Mouse (Mus musculus) liver, embryonic 14.5 days (tissue): ENCODE results near the gene Mcpt1. TPM values are rescaled to one million over a fixed set of nuclear protein-coding genes. Genes with fewer than 3 reads are reported as not detected.

Source experiments
- polyA plus RNA-seq, 2 experiments: library from polyadenylated mRNA; depleted of rRNA in 1 of 2; stranded (reverse) in 1 of 2; unstranded in 1 of 2; fragments of >200 nt; fragmentation: Nextera tagmentation in 1 of 2; extraction: Ambion mirVana in 1 of 2; gene quantifications; 2 replicates each; pipeline versions ENCODE4 v1.2.1 to v1.2.3; 2012 to 2014

Gene Mcpt1
- polyA plus RNA-seq, 2 experiments, result not detected

Other genes with a start within 250 kb of the Mcpt1 start
- 0.88 and 1.0 TPM in 2 replicates for gene Adcy4, start 233.9 kb upstream of the Mcpt1 start, polyA plus RNA-seq (2012; rRNA removed)
- gene Adcy4, start 233.9 kb upstream of the Mcpt1 start, polyA plus RNA-seq (2014; fragmentation: Nextera tagmentation; extraction: Ambion mirVana), result 0.66 and 1.2 TPM in 2 replicates
- 13.1 and 15.1 TPM in 2 replicates for gene Ripk3, start 229.1 kb upstream of the Mcpt1 start, polyA plus RNA-seq (2012; rRNA removed)
- gene Ripk3, start 229.1 kb upstream of the Mcpt1 start, polyA plus RNA-seq (2014; fragmentation: Nextera tagmentation; extraction: Ambion mirVana), result 18.2 and 22.0 TPM in 2 replicates
- gene Nfatc4, start 194.8 kb upstream of the Mcpt1 start, polyA plus RNA-seq (2012; rRNA removed), result 0.89 and 1.0 TPM in 2 replicates
- gene Nfatc4, start 194.8 kb upstream of the Mcpt1 start, polyA plus RNA-seq (2014; fragmentation: Nextera tagmentation; extraction: Ambion mirVana), result 0.33 and 0.66 TPM in 2 replicates
- 1.7 and 1.9 TPM in 2 replicates for gene Nynrin, start 164.0 kb upstream of the Mcpt1 start, polyA plus RNA-seq (2012; rRNA removed)
- 1.2 and 1.4 TPM in 2 replicates for gene Nynrin, start 164.0 kb upstream of the Mcpt1 start, polyA plus RNA-seq (2014; fragmentation: Nextera tagmentation; extraction: Ambion mirVana)
- 0.15 and 0.16 TPM in 2 replicates for gene Cbln3, start 133.6 kb upstream of the Mcpt1 start, polyA plus RNA-seq (2012; rRNA removed)
- 0.06 and 0.15 TPM in 2 replicates for gene Cbln3, start 133.6 kb upstream of the Mcpt1 start, polyA plus RNA-seq (2014; fragmentation: Nextera tagmentation; extraction: Ambion mirVana)
- 5.8 and 7.5 TPM in 2 replicates for gene Khnyn, start 133.0 kb upstream of the Mcpt1 start, polyA plus RNA-seq (2012; rRNA removed)
- gene Khnyn, start 133.0 kb upstream of the Mcpt1 start, polyA plus RNA-seq (2014; fragmentation: Nextera tagmentation; extraction: Ambion mirVana), result 2.4 and 2.8 TPM in 2 replicates
- 6.1 and 6.7 TPM in 2 replicates for gene Sdr39u1, start 117.7 kb upstream of the Mcpt1 start, polyA plus RNA-seq (2012; rRNA removed)
- 11.8 and 12.0 TPM in 2 replicates for gene Sdr39u1, start 117.7 kb upstream of the Mcpt1 start, polyA plus RNA-seq (2014; fragmentation: Nextera tagmentation; extraction: Ambion mirVana)
- gene Cma1, start 73.3 kb upstream of the Mcpt1 start, polyA plus RNA-seq (2012; rRNA removed), result 0.12 and 0.13 TPM in 2 replicates
- gene Cma1, start 73.3 kb upstream of the Mcpt1 start, polyA plus RNA-seq (2014; fragmentation: Nextera tagmentation; extraction: Ambion mirVana), result 0.15 and 0.25 TPM in 2 replicates
- not detected in 2 replicates for gene Cma2, start 67.0 kb upstream of the Mcpt1 start, polyA plus RNA-seq (2012; rRNA removed)
- gene Cma2, start 67.0 kb upstream of the Mcpt1 start, polyA plus RNA-seq (2014; fragmentation: Nextera tagmentation; extraction: Ambion mirVana), result not detected in 2 replicates
- not detected in 2 replicates for gene Mcpt9, start 12.5 kb downstream of the Mcpt1 start, polyA plus RNA-seq (2012; rRNA removed)
- gene Mcpt9, start 12.5 kb downstream of the Mcpt1 start, polyA plus RNA-seq (2014; fragmentation: Nextera tagmentation; extraction: Ambion mirVana), result not detected in 2 replicates
- gene Mcpt2, start 24.1 kb downstream of the Mcpt1 start, polyA plus RNA-seq (2012; rRNA removed), result 0.06 and 0.11 TPM in 2 replicates
- gene Mcpt2, start 24.1 kb downstream of the Mcpt1 start, polyA plus RNA-seq (2014; fragmentation: Nextera tagmentation; extraction: Ambion mirVana), result 0.13 and 0.22 TPM in 2 replicates
- 0.04 TPM in 1 of 2 replicates, not detected in the other for gene Mcpt4, start 44.3 kb downstream of the Mcpt1 start, polyA plus RNA-seq (2012; rRNA removed)
- not detected in 2 replicates for gene Mcpt4, start 44.3 kb downstream of the Mcpt1 start, polyA plus RNA-seq (2014; fragmentation: Nextera tagmentation; extraction: Ambion mirVana)
- gene Mcpt8, start 67.3 kb downstream of the Mcpt1 start, polyA plus RNA-seq (2012; rRNA removed), result 0.79 and 4.6 TPM in 2 replicates
- gene Mcpt8, start 67.3 kb downstream of the Mcpt1 start, polyA plus RNA-seq (2014; fragmentation: Nextera tagmentation; extraction: Ambion mirVana), result 4.3 and 15.8 TPM in 2 replicates
- 32.2 and 32.6 TPM in 2 replicates for gene Ctsg, start 84.6 kb downstream of the Mcpt1 start, polyA plus RNA-seq (2012; rRNA removed)
- gene Ctsg, start 84.6 kb downstream of the Mcpt1 start, polyA plus RNA-seq (2014; fragmentation: Nextera tagmentation; extraction: Ambion mirVana), result 27.1 and 48.4 TPM in 2 replicates
- gene Gzme, start 102.7 kb downstream of the Mcpt1 start, polyA plus RNA-seq (2012; rRNA removed), result 0.10 TPM in 1 of 2 replicates, not detected in the other
- not detected in 2 replicates for gene Gzme, start 102.7 kb downstream of the Mcpt1 start, polyA plus RNA-seq (2014; fragmentation: Nextera tagmentation; extraction: Ambion mirVana)
- gene Gzmd, start 114.6 kb downstream of the Mcpt1 start, polyA plus RNA-seq (2012; rRNA removed), result 0.04 TPM in 1 of 2 replicates, not detected in the other
- not detected in 2 replicates for gene Gzmd, start 114.6 kb downstream of the Mcpt1 start, polyA plus RNA-seq (2014; fragmentation: Nextera tagmentation; extraction: Ambion mirVana)
- not detected in 2 replicates for gene Gzmg, start 141.6 kb downstream of the Mcpt1 start, polyA plus RNA-seq (2012; rRNA removed)
- not detected in 2 replicates for gene Gzmg, start 141.6 kb downstream of the Mcpt1 start, polyA plus RNA-seq (2014; fragmentation: Nextera tagmentation; extraction: Ambion mirVana)
- gene Gzmn, start 156.6 kb downstream of the Mcpt1 start, polyA plus RNA-seq (2012; rRNA removed), result not detected in 2 replicates
- not detected in 2 replicates for gene Gzmn, start 156.6 kb downstream of the Mcpt1 start, polyA plus RNA-seq (2014; fragmentation: Nextera tagmentation; extraction: Ambion mirVana)
- gene Gzmf, start 193.4 kb downstream of the Mcpt1 start, polyA plus RNA-seq (2012; rRNA removed), result 0.05 TPM in 1 of 2 replicates, not detected in the other
- gene Gzmf, start 193.4 kb downstream of the Mcpt1 start, polyA plus RNA-seq (2014; fragmentation: Nextera tagmentation; extraction: Ambion mirVana), result not detected in 2 replicates
- not detected in 2 replicates for gene Gzmc, start 216.7 kb downstream of the Mcpt1 start, polyA plus RNA-seq (2012; rRNA removed)
- gene Gzmc, start 216.7 kb downstream of the Mcpt1 start, polyA plus RNA-seq (2014; fragmentation: Nextera tagmentation; extraction: Ambion mirVana), result not detected in 2 replicates
- gene Gzmb, start 244.3 kb downstream of the Mcpt1 start, polyA plus RNA-seq (2012; rRNA removed), result 0.06 and 0.17 TPM in 2 replicates
- 0.18 TPM in 1 of 2 replicates, not detected in the other for gene Gzmb, start 244.3 kb downstream of the Mcpt1 start, polyA plus RNA-seq (2014; fragmentation: Nextera tagmentation; extraction: Ambion mirVana)